Mouse (Mus musculus) spleen, adult 2 months (tissue): ENCODE data around the gene Lsm3.

ENCODE experiments used
- CTCF ChIP-seq: fragments of 200-500 bp; IDR thresholded peaks from 2 replicates; pipeline ENCODE4 v1.5.1; 2011; ENCODE audit warnings: mild to moderate bottlenecking, inconsistent platforms; ENCODE audit not compliant: insufficient read depth, insufficient read length, insufficient replicate concordance; ENCODE audit errors: extremely low read depth
- POLR2A ChIP-seq: fragments of 200-500 bp; IDR thresholded peaks from 2 replicates; pipeline ENCODE4 v1.6.1; 2011; ENCODE audit warnings: low read depth, low read length, inconsistent platforms

- TF ChIP-seq CTCF: no peak
- no peak; the same call in 1 of the 2 replicates for TF ChIP-seq POLR2A
Observed at GRCm38 (mm10) chr6:91515545-91516449, at the start of gene Lsm3, which contains the start of gene Xpc.
